Mouse (Mus musculus) kidney, postnatal 0 days (tissue): ENCODE data around the gene Ppp1r1a. TPM values are rescaled to one million over a fixed set of nuclear protein-coding genes. Genes with fewer than 3 reads are reported as not detected.
A peak's percentile ranks its signal among the peaks of the same experiment; 100 is the strongest.

Experiments used
- ATAC-seq: fragments of 200-750 bp; cut with Nextera tagmentation; replicated peaks from 2 replicates; pipeline ENCODE4 v1.8.0; 2017; ENCODE audit warnings: low read depth, moderate number of reproducible peaks, moderate TSS enrichment, moderate library complexity; ENCODE audit not compliant: low FRiP score
- DNase-seq: peaks from one replicate; pipeline ENCODE4 v3.0.0-alpha.2; 2016; ENCODE audit warnings: low spot score
- H3K27ac ChIP-seq: fragments of 300-500 bp; sonication (generic); 2 replicates; pipeline ENCODE4 v1.5.1; 2014; ENCODE audit warnings: mild to moderate bottlenecking
- H3K27me3 ChIP-seq: fragments of 300-500 bp; sonication (generic); 2 replicates; pipeline ENCODE4 v1.6.1; 2014; ENCODE audit warnings: low read length, mixed read lengths; ENCODE audit not compliant: insufficient read depth
- H3K36me3 ChIP-seq: fragments of 300-500 bp; sonication (generic); 2 replicates; pipeline ENCODE4 v1.6.1; 2014; ENCODE audit warnings: low read length, mixed read lengths; ENCODE audit not compliant: insufficient read depth
- H3K4me1 ChIP-seq: fragments of 300-500 bp; sonication (generic); replicated peaks from 2 replicates; pipeline ENCODE4 v1.6.1; 2014; ENCODE audit warnings: antibody characterized with exemption, low read length, mixed read lengths; ENCODE audit not compliant: insufficient read depth
- H3K4me2 ChIP-seq: fragments of 300-500 bp; sonication (generic); 2 replicates; pipeline ENCODE4 v1.6.1; 2014; ENCODE audit warnings: mild to moderate bottlenecking, low read length, moderate library complexity, mixed read lengths
- H3K4me3 ChIP-seq: fragments of 300-500 bp; sonication (generic); replicated peaks from 2 replicates; pipeline ENCODE4 v1.5.1; 2014; ENCODE audit warnings: low read depth, low read length
- H3K9ac ChIP-seq: fragments of 300-500 bp; sonication (generic); 2 replicates; pipeline ENCODE4 v1.6.1; 2014; ENCODE audit warnings: low read depth, low read length
- H3K9me3 ChIP-seq: fragments of 300-500 bp; sonication (generic); replicated peaks from 2 replicates; pipeline ENCODE4 v1.6.1; 2016; ENCODE audit warnings: low read length, inconsistent platforms, mixed read lengths
- CTCF ChIP-seq: IDR thresholded peaks from 2 replicates; pipeline ENCODE4 v1.5.1; 2016; ENCODE audit warnings: antibody characterized with exemption, low read depth, mild to moderate bottlenecking, moderate library complexity
- WGBS: fragments of 180-500 bp; shearing (Covaris S2); extraction: QIAGEN DNeasy Blood & Tissue Kit; methylation state at CpG from one replicate; pipeline ENCODE4 v1.1.7; 2014; 5-methylcytosine and 5-hydroxymethylcytosine counted together
- polyA plus RNA-seq: library from polyadenylated mRNA; unstranded; fragments of >200 nt; fragmentation: Nextera tagmentation; extraction: Ambion mirVana; gene quantifications from 2 replicates; pipeline ENCODE4 v1.2.1, GENCODE M21; 2015

Gene Ppp1r1a
- polyA plus RNA-seq, 1 experiment from 2014 or later: 93.2 TPM

- Histone ChIP-seq H3K36me3 (no peaks in the 10 kb centered on the region), H3K27me3 (no peaks in the 10 kb centered on the region), H3K27ac (no peak overlapping the region), H3K4me1 (no peaks in the 10 kb centered on the region), H3K9me3 (no peaks in the 10 kb centered on the region), H3K4me3 (no peak overlapping the region), H3K9ac (no peak overlapping the region), H3K4me2 (no peak overlapping the region)
- ATAC-seq (no peak), DNase-seq (no peak)
- TF ChIP-seq CTCF: no peak
- WGBS: 50% methylated on average over 4 of the region's 4 CpGs
These were observed 49.5 kb downstream of the Ppp1r1a start for GRCm38 (mm10) chr15:103488336-103488735.

- no peak overlapping the region for H3K4me3 ChIP-seq
- 67% methylated on average over 1 of the region's 1 CpGs for WGBS
- no peak for ATAC-seq
- TF ChIP-seq CTCF: no peak
- H3K4me1 ChIP-seq: no peaks in the 10 kb centered on the region
- H3K27ac ChIP-seq: no peak overlapping the region
- no peaks in the 10 kb centered on the region for H3K9me3 ChIP-seq
- DNase-seq: no peak
- H3K9ac ChIP-seq: no peak overlapping the region
- no peaks in the 10 kb centered on the region for H3K36me3 ChIP-seq
- H3K4me2 ChIP-seq: no peak overlapping the region
- H3K27me3 ChIP-seq: no peaks in the 10 kb centered on the region
These were observed 51.1 kb downstream of the Ppp1r1a start for GRCm38 (mm10) chr15:103486658-103487057.

- WGBS: 54% methylated on average over 3 of the region's 3 CpGs
- no peak overlapping the region for H3K9ac ChIP-seq
- H3K4me3 ChIP-seq: no peak overlapping the region
- H3K36me3 ChIP-seq: no peaks in the 10 kb centered on the region
- no peak for TF ChIP-seq CTCF
- ATAC-seq: no peak
- no peak overlapping the region for H3K4me2 ChIP-seq
- no peaks in the 10 kb centered on the region for H3K4me1 ChIP-seq
- no peaks in the 10 kb centered on the region for H3K9me3 ChIP-seq
- DNase-seq: no peak
- no peak overlapping the region for H3K27ac ChIP-seq
- no peaks in the 10 kb centered on the region for H3K27me3 ChIP-seq
These were observed 52.7 kb downstream of the Ppp1r1a start for GRCm38 (mm10) chr15:103485106-103485505.

- Histone ChIP-seq H3K36me3 (no peaks in the 10 kb centered on the region), H3K4me2 (no peak overlapping the region), H3K9ac (no peak overlapping the region), H3K4me3 (no peak overlapping the region), H3K27ac (no peak overlapping the region), H3K9me3 (no peaks in the 10 kb centered on the region), H3K4me1 (no peaks in the 10 kb centered on the region), H3K27me3 (no peaks in the 10 kb centered on the region)
- WGBS: 52% methylated on average over 2 of the region's 2 CpGs
- DNase-seq (no peak), ATAC-seq (no peak)
- no peak for TF ChIP-seq CTCF
These were observed 53.3 kb downstream of the Ppp1r1a start for GRCm38 (mm10) chr15:103484490-103484889.

- ATAC-seq (no peak), DNase-seq (peak; percentile 63)
- H3K4me2 ChIP-seq: no peak overlapping the region
- no peaks in the 10 kb centered on the region for H3K9me3 ChIP-seq
- WGBS: 0% methylated on average over 1 of the region's 1 CpGs
- no peaks in the 10 kb centered on the region for H3K27me3 ChIP-seq
- H3K27ac ChIP-seq: no peak overlapping the region
- H3K9ac ChIP-seq: no peak overlapping the region
- H3K4me3 ChIP-seq: no peak overlapping the region
- TF ChIP-seq CTCF: peak; percentile 64
- H3K36me3 ChIP-seq: no peaks in the 10 kb centered on the region
- H3K4me1 ChIP-seq: no peaks in the 10 kb centered on the region
These were observed 55.3 kb downstream of the Ppp1r1a start for GRCm38 (mm10) chr15:103482488-103482887.

Other genes starting within 250 kb of the Ppp1r1a start
- 0.47 and 0.65 TPM in 2 replicates for gene Gpr84, start 227.4 kb downstream of the Ppp1r1a start, polyA plus RNA-seq
- 11.3 and 11.8 TPM in 2 replicates for gene Zfp385a, start 197.9 kb downstream of the Ppp1r1a start, polyA plus RNA-seq
- 19.4 and 22.0 TPM in 2 replicates for gene Itga5, start 171.2 kb downstream of the Ppp1r1a start, polyA plus RNA-seq
- gene Gtsf1, start 107.5 kb downstream of the Ppp1r1a start, polyA plus RNA-seq: not detected in 2 replicates
- not detected in 2 replicates for gene Gtsf2, start 89.5 kb downstream of the Ppp1r1a start, polyA plus RNA-seq
- gene Nckap1l, start 84.2 kb downstream of the Ppp1r1a start, polyA plus RNA-seq: 1.2 and 1.5 TPM in 2 replicates
- gene Pde1b, start 35.0 kb downstream of the Ppp1r1a start, polyA plus RNA-seq: 3.5 and 3.9 TPM in 2 replicates
- gene Glycam1, start 27.1 kb upstream of the Ppp1r1a start, polyA plus RNA-seq: not detected in 2 replicates
- gene Mucl1, start 217.5 kb upstream of the Ppp1r1a start, polyA plus RNA-seq: not detected in 2 replicates